In genomic region chr9:65408871-65409295, GRCm38 (mm10) we compare ENCODE assay signal across 12 mouse cellular contexts. TPM values are rescaled to one million over a fixed set of nuclear protein-coding genes. Genes with fewer than 3 reads are reported as not detected.
A peak's percentile ranks its signal among the peaks of the same experiment; 100 is the strongest.
DNase-seq lines count a peak whose midpoint lies in the region; TF ChIP-seq lines count a peak whose summit lies in the region.
"Had no signal": no experiment of that assay in that cellular context is flagged by ENCODE, and none has a peak within 500 bp of the region (broad histone marks: within the 10 kb centered on the region; RNA-seq: fewer than 3 reads in every experiment).

No protein-coding gene starts in this region.

- no peaks in the 10 kb centered on the region for H3K36me3 ChIP-seq in kidney, adult 2 months (ENCODE audit: control insufficient read depth, insufficient read depth, low read length)

- WGBS in kidney, adult 2 months: 29% methylated on average over 5 of the region's 5 CpGs

- DNase-seq in gastrocnemius, adult 2 months: peak; percentile 74
- no peak for DNase-seq in gastrocnemius, postnatal 14 days
- DNase-seq in NIH3T3 (ENCODE audit: low read depth): peak; percentile 47
- peak; percentile 94 for DNase-seq in kidney, adult 2 months
- DNase-seq in lung, postnatal 10 days: peak; percentile 61
- no peak for DNase-seq in left cerebral cortex, postnatal 4 days
- no peak for DNase-seq in urinary bladder, postnatal 10 days (ENCODE audit: low spot score)
- no peak for DNase-seq in left cerebral cortex, postnatal 14 days (ENCODE audit: low spot score in 2 of 2)
- DNase-seq: cerebellum, adult 11 months had no signal

- TF ChIP-seq POLR2A in kidney, adult 2 months (IDR thresholded peaks at IDR 0.05; ENCODE audit: low read depth, low read length): no peak

- H3K4me3 ChIP-seq in gastrocnemius, adult 2 months: no peak overlapping the region
- no peak overlapping the region for H3K4me3 ChIP-seq in kidney, adult 2 months (ENCODE audit: insufficient read depth, low read depth, low read length)
- H3K4me3 ChIP-seq: embryonic facial prominence, embryonic 12.5 days had no signal

- intact Hi-C loops in gastrocnemius, adult 2 months (cut with DNase I): no loop called here
- intact Hi-C loops in gastrocnemius, postnatal 14 days (cut with DNase I; ENCODE audit: low total_unique reads): no loop called here
- intact Hi-C loops in left cerebral cortex, postnatal 4 days (cut with DNase I): no loop called here
- intact Hi-C loops in left cerebral cortex, postnatal 14 days (cut with DNase I): no loop called here

- no peak for TF ChIP-seq CTCF in gastrocnemius, adult 2 months (IDR thresholded peaks at IDR 0.05)
- TF ChIP-seq CTCF in kidney, adult 2 months (conservative IDR thresholded peaks at IDR 0.05; ENCODE audit: insufficient read depth, insufficient read length, low read depth, low read length): no peak

- peaks cover 22% of the 10 kb centered on the region for H3K4me1 ChIP-seq in kidney, adult 2 months (ENCODE audit: control insufficient read depth, insufficient read depth, low read length)
- H3K4me1 ChIP-seq: embryonic facial prominence, embryonic 12.5 days had no signal

- no peaks in the 10 kb centered on the region for H3K27me3 ChIP-seq in kidney, adult 2 months (replicated peaks; ENCODE audit: control insufficient read depth, insufficient read depth, low read length)
- H3K27me3 ChIP-seq: embryonic facial prominence, embryonic 12.5 days had no signal

- peak overlapping the region; percentile 28 for H3K27ac ChIP-seq in gastrocnemius, adult 2 months
- no peak overlapping the region for H3K27ac ChIP-seq in kidney, adult 2 months (ENCODE audit: insufficient read depth, low read depth, low read length)
- H3K27ac ChIP-seq: embryonic facial prominence, embryonic 12.5 days; macrophage had no signal

RNA-seq across cellular contexts. Expression of gene Rasl12, which starts 10.6 kb away (rescaled TPM):
- total RNA-seq in gastrocnemius, adult 2 months (2021): 1 to 10 TPM; 3.1 to 3.3 TPM
- total RNA-seq in gastrocnemius, postnatal 14 days (2021): 1 to 10 TPM; 6.7 to 7.7 TPM
- polyA plus RNA-seq in kidney, adult 2 months (2012; rRNA removed): 9.5 and 11.3 TPM in 2 replicates
- total RNA-seq in left cerebral cortex, postnatal 4 days (2021): 1 to 10 TPM; 4.3 to 4.4 TPM
- total RNA-seq in left cerebral cortex, postnatal 14 days (2021): 1 to 10 TPM; 2.6 to 3.3 TPM
- polyA plus RNA-seq: macrophage had no signal

RNA-seq across cellular contexts. Expression of gene Slc51b, which starts 13.9 kb away (rescaled TPM):
- not detected for total RNA-seq in gastrocnemius, adult 2 months (2021)
- total RNA-seq in gastrocnemius, postnatal 14 days (2021): not detected
- 13.0 and 15.0 TPM in 2 replicates for polyA plus RNA-seq in kidney, adult 2 months (2012; rRNA removed)
- not detected for total RNA-seq in left cerebral cortex, postnatal 4 days (2021)
- not detected for total RNA-seq in left cerebral cortex, postnatal 14 days (2021)
- polyA plus RNA-seq: embryonic facial prominence, embryonic 12.5 days; heart, postnatal 0 days; macrophage had no signal

RNA-seq across cellular contexts. Expression of gene Kbtbd13, which starts 17.4 kb away (rescaled TPM):
- 10 to 100 TPM in 1 of 2 experiments, 1 to 10 TPM in 1; 7.8 to 19.5 TPM for total RNA-seq in gastrocnemius, adult 2 months (2021)
- 10 to 100 TPM in 1 of 2 experiments, 1 to 10 TPM in 1; 5.5 to 10.2 TPM for total RNA-seq in gastrocnemius, postnatal 14 days (2021)
- 0.68 and 0.75 TPM in 2 replicates for polyA plus RNA-seq in kidney, adult 2 months (2012; rRNA removed)
- total RNA-seq in left cerebral cortex, postnatal 4 days (2021): under 1 TPM; 0.18 to 0.36 TPM
- total RNA-seq in left cerebral cortex, postnatal 14 days (2021): under 1 TPM in 1 of 2 experiments, not detected in 1; 0.15 TPM
- polyA plus RNA-seq: macrophage had no signal

RNA-seq across cellular contexts. Expression of gene Mtfmt, which starts 26.7 kb away (rescaled TPM):
- total RNA-seq in gastrocnemius, adult 2 months (2021): 1 to 10 TPM; 4.3 to 5.7 TPM
- 1 to 10 TPM; 4.7 to 5.9 TPM for total RNA-seq in gastrocnemius, postnatal 14 days (2021)
- 11.3 and 11.5 TPM in 2 replicates for polyA plus RNA-seq in kidney, adult 2 months (2012; rRNA removed)
- 10 to 100 TPM; 22.7 to 23.1 TPM for total RNA-seq in left cerebral cortex, postnatal 4 days (2021)
- total RNA-seq in left cerebral cortex, postnatal 14 days (2021): 10 to 100 TPM; 16.3 to 18.5 TPM

RNA-seq across cellular contexts. Expression of gene Ubap1l, which starts 48.0 kb away (rescaled TPM):
- 1 to 10 TPM in 1 of 2 experiments, under 1 TPM in 1; 0.43 to 1.1 TPM for total RNA-seq in gastrocnemius, adult 2 months (2021)
- total RNA-seq in gastrocnemius, postnatal 14 days (2021): under 1 TPM; 0.14 to 0.38 TPM
- 0.25 and 0.33 TPM in 2 replicates for polyA plus RNA-seq in kidney, adult 2 months (2012; rRNA removed)
- total RNA-seq in left cerebral cortex, postnatal 4 days (2021): 1 to 10 TPM; 4.2 to 5.3 TPM
- total RNA-seq in left cerebral cortex, postnatal 14 days (2021): 1 to 10 TPM; 3.3 to 3.7 TPM
- polyA plus RNA-seq: macrophage had no signal

Comparison
In these comparisons a context has a peak if more than half of its experiments do, and no peak if none do; other contexts are left out.
1. DNase-seq: peak in gastrocnemius, adult 2 months (single experiment), NIH3T3 (single experiment), kidney, adult 2 months (single experiment) and lung, postnatal 10 days (single experiment); none in gastrocnemius, postnatal 14 days (single experiment), left cerebral cortex, postnatal 4 days (single experiment), urinary bladder, postnatal 10 days (single experiment) and left cerebral cortex, postnatal 14 days (0 of 2).
2. RNA of gene Kbtbd13, which starts 17.4 kb away (total RNA-seq): 7.8 to 19.5 TPM in gastrocnemius, adult 2 months and 5.5 to 10.2 TPM in gastrocnemius, postnatal 14 days; 0.18 to 0.36 TPM in left cerebral cortex, postnatal 4 days and 0.15 TPM in left cerebral cortex, postnatal 14 days; every median in the first group is over 4 times any median in the second.